Comparison of ENCODE assay signal across 8 mouse cellular contexts in genomic region chr11:96823880-96824782, GRCm38 (mm10). TPM values are rescaled to one million over a fixed set of nuclear protein-coding genes. Genes with fewer than 3 reads are reported as not detected.
DNase-seq lines count a peak whose midpoint lies in the region; ATAC-seq lines count a peak whose summit lies in the region.

No protein-coding gene starts in this region.

- peak overlapping the region; percentile 52 for H3K9ac ChIP-seq in embryonic facial prominence, embryonic 11.5 days (replicated peaks; ENCODE audit: low read length)
- H3K9ac ChIP-seq in midbrain, embryonic 12.5 days (replicated peaks) = peak overlapping the region; percentile 61

- peak; percentile 82 for ATAC-seq in embryonic facial prominence, embryonic 11.5 days (replicated peaks; ENCODE audit: insufficient number of reproducible peaks, low FRiP score, low TSS enrichment, low read depth)
- ATAC-seq in midbrain, embryonic 12.5 days (ENCODE audit: low FRiP score, low read depth) = peak; percentile 91

- peak overlapping the region; percentile 82 for H3K27ac ChIP-seq in embryonic facial prominence, embryonic 11.5 days (replicated peaks; ENCODE audit: low read depth, low read length)
- H3K27ac ChIP-seq in limb, embryonic 10.5 days = peak overlapping the region; percentile 84
- peak overlapping the region; percentile 91 for H3K27ac ChIP-seq in midbrain, embryonic 12.5 days (replicated peaks)

- H3K4me2 ChIP-seq in embryonic facial prominence, embryonic 11.5 days (ENCODE audit: low read depth, low read length) = peak overlapping the region; percentile 94
- peak overlapping the region; percentile 96 for H3K4me2 ChIP-seq in midbrain, embryonic 12.5 days (replicated peaks)

- 2% methylated on average over 26 of the region's 26 CpGs for WGBS in embryonic facial prominence, embryonic 11.5 days
- WGBS in limb, embryonic 10.5 days = 2% methylated on average over 25 of the region's 26 CpGs
- WGBS in midbrain, embryonic 12.5 days = 1% methylated on average over 26 of the region's 26 CpGs

- H3K36me3 ChIP-seq in embryonic facial prominence, embryonic 11.5 days (replicated peaks; ENCODE audit: control insufficient read depth, insufficient read depth, low read depth, low read length) = peaks cover 16% of the 10 kb centered on the region
- peaks cover 86% of the 10 kb centered on the region for H3K36me3 ChIP-seq in limb, embryonic 10.5 days
- H3K36me3 ChIP-seq in midbrain, embryonic 12.5 days = peaks cover 65% of the 10 kb centered on the region

- H3K27me3 ChIP-seq in embryonic facial prominence, embryonic 11.5 days (ENCODE audit: control insufficient read depth, insufficient read depth, low read length) = no peaks in the 10 kb centered on the region
- no peaks in the 10 kb centered on the region for H3K27me3 ChIP-seq in limb, embryonic 10.5 days (ENCODE audit: low read depth, poor library complexity, severe bottlenecking)
- no peaks in the 10 kb centered on the region for H3K27me3 ChIP-seq in midbrain, embryonic 12.5 days

- DNase-seq in 3134 (ENCODE audit: extremely low read depth, insufficient read length, low spot score) = peak; percentile 97
- peak; percentile 91 for DNase-seq in adrenal gland, postnatal 25 days
- peak; percentile 98 for DNase-seq in embryonic facial prominence, embryonic 11.5 days (ENCODE audit: low spot score)
- peak; percentile 87 to 93 for DNase-seq in heart, adult 18-20 months
- DNase-seq in kidney, adult 18-20 months = peak; percentile 86
- DNase-seq in limb, embryonic 10.5 days (ENCODE audit: low spot score) = peak; percentile 93
- peak; percentile 93 for DNase-seq in skeletal muscle tissue, adult 2 months (ENCODE audit: low read depth, low spot score)

- H3K4me1 ChIP-seq in embryonic facial prominence, embryonic 11.5 days (ENCODE audit: control insufficient read depth, insufficient read depth, low read length) = peaks cover 23% of the 10 kb centered on the region
- peaks cover 68% of the 10 kb centered on the region for H3K4me1 ChIP-seq in limb, embryonic 10.5 days
- H3K4me1 ChIP-seq in midbrain, embryonic 12.5 days = peaks cover 65% of the 10 kb centered on the region

- peak overlapping the region; percentile 46 for H3K4me3 ChIP-seq in embryonic facial prominence, embryonic 11.5 days (ENCODE audit: low read depth, low read length)
- H3K4me3 ChIP-seq in limb, embryonic 10.5 days = peak overlapping the region; percentile 64
- peak overlapping the region; percentile 50 for H3K4me3 ChIP-seq in midbrain, embryonic 12.5 days

- H3K9me3 ChIP-seq in embryonic facial prominence, embryonic 11.5 days (replicated peaks; ENCODE audit: control insufficient read depth, low read length) = no peaks in the 10 kb centered on the region
- H3K9me3 ChIP-seq in limb, embryonic 10.5 days (replicated peaks) = no peaks in the 10 kb centered on the region
- H3K9me3 ChIP-seq in midbrain, embryonic 12.5 days = no peaks in the 10 kb centered on the region

RNA-seq across cellular contexts. Expression of gene Nfe2l1, which starts 5.6 kb away (rescaled TPM):
- 492 and 601 TPM in 2 replicates for total RNA-seq in adrenal gland, postnatal 25 days (2021)
- polyA plus RNA-seq in embryonic facial prominence, embryonic 11.5 days (2014; fragmentation: Nextera tagmentation; extraction: Ambion mirVana) = 30.3 and 32.5 TPM in 2 replicates
- total RNA-seq in heart, adult 18-20 months (2021) = 100 to 1,000 TPM; 458 to 487 TPM
- polyA plus RNA-seq in limb, embryonic 10.5 days (2016; fragmentation: Nextera tagmentation; extraction: Ambion mirVana) = 60.0 and 69.3 TPM in 2 replicates
- 80.9 and 81.1 TPM in 2 replicates for polyA plus RNA-seq in midbrain, embryonic 12.5 days (2016; fragmentation: Nextera tagmentation; extraction: Ambion mirVana)

RNA-seq across cellular contexts. Expression of gene Copz2, which starts 25.5 kb away (rescaled TPM):
- total RNA-seq in adrenal gland, postnatal 25 days (2021) = 58.0 and 59.0 TPM in 2 replicates
- polyA plus RNA-seq in embryonic facial prominence, embryonic 11.5 days (2014; fragmentation: Nextera tagmentation; extraction: Ambion mirVana) = 61.1 and 61.2 TPM in 2 replicates
- 10 to 100 TPM; 35.5 to 37.3 TPM for total RNA-seq in heart, adult 18-20 months (2021)
- 25.9 and 39.9 TPM in 2 replicates for polyA plus RNA-seq in limb, embryonic 10.5 days (2016; fragmentation: Nextera tagmentation; extraction: Ambion mirVana)
- 36.1 and 43.0 TPM in 2 replicates for polyA plus RNA-seq in midbrain, embryonic 12.5 days (2016; fragmentation: Nextera tagmentation; extraction: Ambion mirVana)

RNA-seq across cellular contexts. Expression of gene Cbx1, which starts 35.2 kb away (rescaled TPM):
- 78.9 and 98.0 TPM in 2 replicates for total RNA-seq in adrenal gland, postnatal 25 days (2021)
- polyA plus RNA-seq in embryonic facial prominence, embryonic 11.5 days (2014; fragmentation: Nextera tagmentation; extraction: Ambion mirVana) = 160 and 179 TPM in 2 replicates
- 10 to 100 TPM; 35.7 TPM for total RNA-seq in heart, adult 18-20 months (2021)
- 179 and 200 TPM in 2 replicates for polyA plus RNA-seq in limb, embryonic 10.5 days (2016; fragmentation: Nextera tagmentation; extraction: Ambion mirVana)
- polyA plus RNA-seq in midbrain, embryonic 12.5 days (2016; fragmentation: Nextera tagmentation; extraction: Ambion mirVana) = 156 and 166 TPM in 2 replicates

RNA-seq across cellular contexts. Expression of gene Snx11, which starts 46.8 kb away (rescaled TPM):
- total RNA-seq in adrenal gland, postnatal 25 days (2021) = 32.1 and 34.6 TPM in 2 replicates
- polyA plus RNA-seq in embryonic facial prominence, embryonic 11.5 days (2014; fragmentation: Nextera tagmentation; extraction: Ambion mirVana) = 9.8 and 10.4 TPM in 2 replicates
- total RNA-seq in heart, adult 18-20 months (2021) = 10 to 100 TPM in 1 of 2 experiments, 1 to 10 TPM in 1; 9.9 to 15.2 TPM
- 21.4 and 22.0 TPM in 2 replicates for polyA plus RNA-seq in limb, embryonic 10.5 days (2016; fragmentation: Nextera tagmentation; extraction: Ambion mirVana)
- polyA plus RNA-seq in midbrain, embryonic 12.5 days (2016; fragmentation: Nextera tagmentation; extraction: Ambion mirVana) = 40.1 and 42.6 TPM in 2 replicates

Comparison
In these comparisons a context has a peak if more than half of its experiments do, and no peak if none do; other contexts are left out.
1. Peak in every context shown above with its lines: DNase-seq, ATAC-seq, H3K4me3 ChIP-seq and H3K27ac ChIP-seq.